Mouse (Mus musculus) forebrain, postnatal 0 days (tissue): Measurements from ENCODE around the gene Gm19345. TPM values are rescaled to one million over a fixed set of nuclear protein-coding genes. Genes with fewer than 3 reads are reported as not detected.

Experiments
- ATAC-seq: fragments of 200-750 bp; cut with Nextera tagmentation; 2 replicates; pipeline ENCODE4 v1.8.0; 2017; ENCODE audit warnings: mild to moderate bottlenecking, moderate library complexity
- DNase-seq: peaks from one replicate; pipeline ENCODE4 v3.0.0-alpha.2; 2015
- H3K27ac ChIP-seq: fragments of 300-500 bp; sonication (generic); 2 replicates; pipeline ENCODE4 v1.5.1; 2014; ENCODE audit warnings: low read depth, mild to moderate bottlenecking, antibody characterized with exemption, low read length, moderate library complexity, mixed read lengths
- H3K27me3 ChIP-seq: fragments of 300-500 bp; sonication (generic); 2 replicates; pipeline ENCODE4 v1.6.1; 2014; ENCODE audit warnings: mild to moderate bottlenecking, low read length, mixed read lengths; ENCODE audit not compliant: insufficient read depth
- H3K36me3 ChIP-seq: fragments of 300-500 bp; sonication (generic); 2 replicates; pipeline ENCODE4 v1.6.1; 2014; ENCODE audit warnings: mild to moderate bottlenecking, moderate library complexity; ENCODE audit not compliant: insufficient read depth
- H3K4me1 ChIP-seq: fragments of 300-500 bp; sonication (generic); 2 replicates; pipeline ENCODE4 v1.6.1; 2014; ENCODE audit warnings: antibody characterized with exemption; ENCODE audit not compliant: insufficient read depth
- H3K4me2 ChIP-seq: fragments of 300-500 bp; sonication (generic); 2 replicates; pipeline ENCODE4 v1.6.1; 2014; ENCODE audit warnings: low read depth, mild to moderate bottlenecking, moderate library complexity
- H3K4me3 ChIP-seq: fragments of 300-500 bp; sonication (generic); 2 replicates; pipeline ENCODE4 v1.5.1; 2014; ENCODE audit warnings: low read depth, low read length, mixed read lengths
- H3K9ac ChIP-seq: fragments of 300-500 bp; sonication (generic); 2 replicates; pipeline ENCODE4 v1.6.1; 2014; ENCODE audit warnings: mild to moderate bottlenecking
- H3K9me3 ChIP-seq: fragments of 300-500 bp; sonication (generic); 2 replicates; pipeline ENCODE4 v1.6.1; 2016; ENCODE audit warnings: low read length
- CTCF ChIP-seq: sonication (generic); IDR thresholded peaks from 2 replicates; pipeline ENCODE4 v1.5.1; 2016; ENCODE audit warnings: antibody characterized with exemption, control low read depth, low read depth
- WGBS: fragments of 180-500 bp; shearing (Covaris S2); extraction: QIAGEN DNeasy Blood & Tissue Kit; methylation state at CpG from one replicate; pipeline ENCODE4 v1.1.7; 2014; 5-methylcytosine and 5-hydroxymethylcytosine counted together
- polyA plus RNA-seq: library from polyadenylated mRNA; unstranded; fragments of >200 nt; fragmentation: Nextera tagmentation; extraction: Ambion mirVana; gene quantifications from 2 replicates; pipeline ENCODE4 v1.2.1, GENCODE M21; 2015
- total RNA-seq: library from RNA; depleted of rRNA; stranded (reverse); fragments of >200 nt; gene quantifications from 2 replicates; pipeline ENCODE4 v1.2.3, GENCODE M21; 2014

Gm19345 gene
- total and polyA plus RNA-seq, 2 experiments from 2014 or later = 16.4 to 33.3 TPM

DNA sequence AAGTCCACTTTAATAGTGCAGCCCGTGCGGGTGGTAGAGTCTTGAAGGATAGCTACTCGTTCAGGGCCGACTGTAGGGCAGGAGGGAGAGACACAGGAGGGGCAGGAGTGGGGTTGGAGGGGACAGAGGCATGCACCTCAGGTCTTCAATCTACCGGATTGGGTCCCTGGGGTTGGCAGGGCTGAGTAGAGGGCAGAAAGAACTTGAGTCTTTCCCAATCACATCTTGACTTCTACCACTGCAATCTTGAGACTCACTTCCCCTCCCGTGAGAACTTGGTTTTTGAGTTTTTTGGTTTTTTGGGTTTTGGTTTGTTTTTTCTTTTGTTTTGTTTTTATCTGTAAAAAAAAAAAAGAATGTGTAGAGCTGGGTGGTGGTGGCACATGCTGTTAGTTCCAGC is 4.5 kb downstream of the Gm19345 start:
- DNase-seq = no peak
- Histone ChIP-seq H3K36me3 (no peaks in the 10 kb centered on the region), H3K4me1 (no peaks in the 10 kb centered on the region), H3K9ac (no peak overlapping the region), H3K9me3 (no peaks in the 10 kb centered on the region), H3K4me2 (no peak overlapping the region), H3K27me3 (no peaks in the 10 kb centered on the region), H3K27ac (no peak overlapping the region), H3K4me3 (no peak overlapping the region)
- ATAC-seq = no peak
- no peak for TF ChIP-seq CTCF
- WGBS = 87% methylated on average over 6 of the region's 6 CpGs

- no peak overlapping the region for H3K9ac ChIP-seq
- no peaks in the 10 kb centered on the region for H3K4me1 ChIP-seq
- no peak for DNase-seq
- 77% methylated on average over 10 of the region's 10 CpGs for WGBS
- ATAC-seq = no peak
- no peak overlapping the region for H3K4me3 ChIP-seq
- no peak overlapping the region for H3K27ac ChIP-seq
- H3K9me3 ChIP-seq = no peaks in the 10 kb centered on the region
- no peak for TF ChIP-seq CTCF
- no peaks in the 10 kb centered on the region for H3K27me3 ChIP-seq
- no peaks in the 10 kb centered on the region for H3K36me3 ChIP-seq
- no peak overlapping the region for H3K4me2 ChIP-seq
These were observed 7.9 kb downstream of the Gm19345 start for GRCm38 (mm10) chr7:19859740-19860139.

- Histone ChIP-seq H3K4me1 (no peaks in the 10 kb centered on the region), H3K9me3 (no peaks in the 10 kb centered on the region), H3K4me2 (no peak within 1 kb of the TSS), H3K9ac (no peak within 1 kb of the TSS), H3K4me3 (no peak within 1 kb of the TSS), H3K36me3 (no peaks in the 10 kb centered on the region), H3K27ac (no peak within 1 kb of the TSS), H3K27me3 (no peaks in the 10 kb centered on the region)
- DNase-seq (no peak), ATAC-seq (no peak)
- WGBS = 84% methylated on average over 9 of the region's 9 CpGs
- no peak for TF ChIP-seq CTCF
These were observed 9.4 kb downstream of the Gm19345 start, which contains the start of gene Ceacam16 for GRCm38 (mm10) chr7:19861199-19861598. Ceacam16 (minus strand) TSS chr7:19861299.

- no peak overlapping the region for H3K4me3 ChIP-seq
- no peak overlapping the region for H3K27ac ChIP-seq
- no peaks in the 10 kb centered on the region for H3K4me1 ChIP-seq
- WGBS = 37% methylated on average over 2 of the region's 2 CpGs
- DNase-seq (no peak), ATAC-seq (no peak)
- H3K4me2 ChIP-seq = no peak overlapping the region
- H3K9ac ChIP-seq = no peak overlapping the region
- no peaks in the 10 kb centered on the region for H3K27me3 ChIP-seq
- no peaks in the 10 kb centered on the region for H3K36me3 ChIP-seq
- no peak for TF ChIP-seq CTCF
- H3K9me3 ChIP-seq = no peaks in the 10 kb centered on the region
These were observed 12.4 kb downstream of the Gm19345 start for GRCm38 (mm10) chr7:19864241-19864640.

GRCm38 (mm10) chr7:19865246-19866036 is 13.6 kb downstream of the Gm19345 start:
- Histone ChIP-seq H3K4me1 (no peaks in the 10 kb centered on the region), H3K4me3 (no peak overlapping the region), H3K9me3 (no peaks in the 10 kb centered on the region), H3K27ac (no peak overlapping the region), H3K9ac (no peak overlapping the region), H3K4me2 (no peak overlapping the region), H3K36me3 (no peaks in the 10 kb centered on the region), H3K27me3 (no peaks in the 10 kb centered on the region)
- WGBS = 79% methylated on average over 8 of the region's 8 CpGs
- no peak for TF ChIP-seq CTCF
- ATAC-seq (no peak), DNase-seq (no peak)

DNA sequence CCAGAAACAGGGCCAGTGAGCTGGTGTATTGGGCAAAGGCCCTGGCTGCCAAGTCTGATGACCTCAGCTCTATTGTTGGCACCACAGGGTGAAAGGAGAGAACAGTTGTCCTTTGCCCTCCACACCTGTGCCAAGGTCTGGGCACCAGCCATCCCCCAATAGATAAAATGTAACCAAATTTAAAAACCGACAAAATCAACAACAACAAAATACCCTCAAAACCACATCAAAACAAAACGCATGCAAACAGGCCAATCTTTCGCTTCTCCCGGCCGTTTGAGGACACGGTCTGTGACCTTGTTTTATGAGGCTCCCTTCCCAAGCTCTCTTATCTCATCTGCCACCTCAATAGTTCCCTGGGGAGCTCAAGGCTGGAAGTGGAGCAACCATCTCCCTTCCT is 14.7 kb downstream of the Gm19345 start:
- WGBS = 94% methylated on average over 6 of the region's 6 CpGs
- TF ChIP-seq CTCF = no peak
- H3K4me3 ChIP-seq = no peak overlapping the region
- no peak for ATAC-seq
- no peaks in the 10 kb centered on the region for H3K4me1 ChIP-seq
- no peak overlapping the region for H3K27ac ChIP-seq
- H3K9me3 ChIP-seq = no peaks in the 10 kb centered on the region
- H3K27me3 ChIP-seq = no peaks in the 10 kb centered on the region
- no peak overlapping the region for H3K4me2 ChIP-seq
- DNase-seq = no peak
- no peak overlapping the region for H3K9ac ChIP-seq
- no peaks in the 10 kb centered on the region for H3K36me3 ChIP-seq

DNA sequence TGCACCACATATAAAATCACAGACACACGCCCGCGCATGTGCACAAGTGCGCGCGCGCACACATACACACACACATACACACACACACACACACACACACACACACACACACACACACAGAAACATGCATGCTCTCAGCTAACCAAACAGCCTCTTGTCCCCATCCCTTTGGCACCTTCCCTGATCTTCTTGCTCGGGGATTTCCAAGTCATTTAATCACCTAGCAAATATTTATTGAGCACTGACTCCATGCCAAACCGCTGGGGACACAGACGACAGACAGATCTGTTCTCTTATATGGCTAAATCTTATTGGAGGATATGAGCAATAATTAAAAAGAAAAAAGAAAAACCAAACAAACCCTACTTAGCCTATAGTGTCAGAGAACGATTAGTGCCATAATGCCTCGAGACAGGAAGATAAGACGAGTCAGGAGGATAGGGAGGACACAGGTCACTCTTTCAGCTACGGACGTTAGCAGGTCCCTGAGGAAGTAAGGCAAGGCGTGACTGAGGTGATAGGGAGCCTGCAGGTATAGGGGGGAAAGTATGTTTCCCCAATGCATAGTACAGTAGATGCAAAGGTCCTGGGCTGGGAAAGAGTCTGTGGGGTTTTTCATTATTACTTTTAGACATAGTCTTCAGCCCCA is 16.1 kb downstream of the Gm19345 start:
- no peak overlapping the region for H3K9ac ChIP-seq
- TF ChIP-seq CTCF = no peak
- no peaks in the 10 kb centered on the region for H3K9me3 ChIP-seq
- no peak for ATAC-seq
- WGBS = 87% methylated on average over 16 of the region's 16 CpGs
- H3K27me3 ChIP-seq = no peaks in the 10 kb centered on the region
- no peak for DNase-seq
- no peak overlapping the region for H3K4me3 ChIP-seq
- no peaks in the 10 kb centered on the region for H3K4me1 ChIP-seq
- no peak overlapping the region for H3K4me2 ChIP-seq
- H3K36me3 ChIP-seq = no peaks in the 10 kb centered on the region
- no peak overlapping the region for H3K27ac ChIP-seq
